21 mouse cellular contexts compared by ENCODE assay signal in the genomic region with DNA sequence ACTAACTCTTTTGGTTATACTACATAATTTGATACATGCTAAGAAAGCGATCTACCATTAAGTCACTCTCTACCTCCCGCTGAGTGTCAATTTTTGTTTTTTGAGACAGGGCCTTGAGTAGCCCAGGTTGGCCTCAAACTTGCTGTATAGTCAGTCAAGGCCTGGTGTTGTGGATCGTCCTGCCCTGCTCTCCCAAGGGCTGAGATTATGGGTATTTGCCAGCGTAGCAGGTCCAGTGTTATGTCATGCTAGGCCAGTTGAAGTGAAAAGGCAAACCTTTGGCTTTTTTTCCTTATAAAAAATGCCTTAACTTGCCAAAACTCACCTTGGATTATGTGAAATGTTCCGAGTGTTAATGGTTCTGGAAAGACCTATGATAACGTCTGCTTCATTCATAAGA.
"Had no signal": no experiment of that assay in that cellular context is flagged by ENCODE, and none has a peak within 500 bp of the region (broad histone marks: within the 10 kb centered on the region; RNA-seq: fewer than 3 reads in every experiment).

No protein-coding gene starts in this region.

- H3K4me2 ChIP-seq: liver, embryonic 11.5 days; lung, embryonic 15.5 days; midbrain, embryonic 13.5 days; neural tube, embryonic 13.5 days; stomach, embryonic 15.5 days had no signal

- H3K9ac ChIP-seq: liver, embryonic 14.5 days; lung, embryonic 15.5 days; midbrain, embryonic 13.5 days; neural tube, embryonic 13.5 days; stomach, embryonic 15.5 days had no signal

- H3K27ac ChIP-seq: left cerebral cortex, adult 2 months; liver, embryonic 14.5 days; lung, embryonic 15.5 days; midbrain, embryonic 10.5 days; midbrain, embryonic 13.5 days; neural tube, embryonic 13.5 days; stomach, embryonic 15.5 days had no signal

- H3K36me3 ChIP-seq: lung, embryonic 15.5 days; midbrain, embryonic 10.5 days; midbrain, embryonic 13.5 days; neural tube, embryonic 13.5 days; stomach, embryonic 15.5 days had no signal

- H3K27me3 ChIP-seq: lung, embryonic 15.5 days; megakaryocyte, embryonic 14.5 days; midbrain, embryonic 13.5 days; neural tube, embryonic 13.5 days; stomach, embryonic 15.5 days had no signal

- H3K9me3 ChIP-seq: lung, embryonic 15.5 days; midbrain, embryonic 10.5 days; midbrain, embryonic 13.5 days; neural tube, embryonic 13.5 days; stomach, embryonic 15.5 days had no signal

- ATAC-seq: hindbrain, embryonic 16.5 days; intestine, postnatal 0 days; midbrain, embryonic 13.5 days; midbrain, embryonic 16.5 days had no signal

- H3K4me3 ChIP-seq: left cerebral cortex, adult 2 months; lung, embryonic 15.5 days; megakaryocyte, embryonic 14.5 days; midbrain, embryonic 10.5 days; midbrain, embryonic 13.5 days; myocyte; neural tube, embryonic 13.5 days; stomach, embryonic 15.5 days had no signal

- DNase-seq: layer of hippocampus, postnatal 36 days; lung, adult 18-20 months; lung, postnatal 10 days; lung, postnatal 36 days; retina, postnatal 1 day; right cerebral cortex, postnatal 25 days; spleen, adult 18-20 months; thymus, postnatal 25 days had no signal

- H3K4me1 ChIP-seq: megakaryocyte, embryonic 14.5 days; midbrain, embryonic 10.5 days; midbrain, embryonic 13.5 days had no signal
